Mouse (Mus musculus) layer of hippocampus, postnatal 14 days (tissue): Measurements from ENCODE around the gene Cab39l. TPM values are rescaled to one million over a fixed set of nuclear protein-coding genes. Genes with fewer than 3 reads are reported as not detected.
"Not testable (repeated sequence)": the region's sequence is repeated elsewhere in the genome, so short reads cannot be mapped to it uniquely, and the experiment has no call there.

Experiments used
- DNase-seq, 2 experiments: peaks; one replicate each; pipeline ENCODE4 v3.0.0; 2021 to 2022; ENCODE audit warnings: low spot score in 2 of 2, mixed read lengths in 1 of 2
- total RNA-seq, 2 experiments: library from RNA; stranded (reverse); gene quantifications; 2 replicates each; pipeline ENCODE4 v1.2.3; 2021

Cab39l gene
- total RNA-seq, 2 experiments from 2014 or later: 18.3 to 33.8 TPM

GRCm38 (mm10) chr14:59557071-59557470 is 116.3 kb downstream of the Cab39l start:
- no peak for DNase-seq

GRCm38 (mm10) chr14:59557886-59558285 is 117.1 kb downstream of the Cab39l start:
- DNase-seq: no peak

- no peak for DNase-seq
These were observed 126.0 kb downstream of the Cab39l start for GRCm38 (mm10) chr14:59566756-59567155.

GRCm38 (mm10) chr14:59576385-59576784 is 135.6 kb downstream of the Cab39l start:
- DNase-seq: no peak

- DNase-seq: no peak
These were observed 149.8 kb downstream of the Cab39l start for GRCm38 (mm10) chr14:59590614-59591013.

- DNase-seq: no peak
These were observed 151.1 kb downstream of the Cab39l start for GRCm38 (mm10) chr14:59591901-59592300.

- DNase-seq: no peak
These were observed 151.8 kb downstream of the Cab39l start for GRCm38 (mm10) chr14:59592593-59592992.

GRCm38 (mm10) chr14:59594988-59595387 is 154.2 kb downstream of the Cab39l start:
- no peak for DNase-seq

- peak; percentile 97 to 99 for DNase-seq
These were observed 156.9 kb downstream of the Cab39l start, which contains the start of gene Cdadc1 for GRCm38 (mm10) chr14:59597398-59598259. Cdadc1 (minus strand) TSS chr14:59597959.

- no peak for DNase-seq
These were observed 157.5 kb downstream of the Cab39l start for GRCm38 (mm10) chr14:59598260-59598627.

GRCm38 (mm10) chr14:59604002-59604645 is 163.4 kb downstream of the Cab39l start:
- peak; percentile 9 to 18 for DNase-seq

- peak; percentile 40 to 66 for DNase-seq
These were observed 165.0 kb downstream of the Cab39l start for GRCm38 (mm10) chr14:59605671-59606353.

- DNase-seq: no peak
These were observed 166.2 kb downstream of the Cab39l start for GRCm38 (mm10) chr14:59607021-59607420.

GRCm38 (mm10) chr14:59612920-59613625 is 172.3 kb downstream of the Cab39l start:
- DNase-seq: peak; percentile 34 to 75

- DNase-seq: not testable (repeated sequence)
These were observed 173.4 kb downstream of the Cab39l start for GRCm38 (mm10) chr14:59614149-59614548.

GRCm38 (mm10) chr14:59616802-59617201 is 176.0 kb downstream of the Cab39l start:
- DNase-seq: no peak

GRCm38 (mm10) chr14:59624326-59624885 is 183.6 kb downstream of the Cab39l start:
- DNase-seq: no peak

- DNase-seq: peak; percentile 64 to 65
These were observed 184.5 kb downstream of the Cab39l start, which contains the start of gene Shisa2 for GRCm38 (mm10) chr14:59625158-59625805. Shisa2 (plus strand) TSS chr14:59625308.

GRCm38 (mm10) chr14:59625806-59626364 is 185.1 kb downstream of the Cab39l start:
- peak in 1 of 2 experiments; percentile 14 for DNase-seq

- no peak for DNase-seq
These were observed 185.9 kb downstream of the Cab39l start for GRCm38 (mm10) chr14:59626711-59627110.
